ENCODE assay signal across 8 mouse cellular contexts in genomic region chrX:99522830-99523229, GRCm38 (mm10). TPM values are rescaled to one million over a fixed set of nuclear protein-coding genes. Genes with fewer than 3 reads are reported as not detected.
A peak's percentile ranks its signal among the peaks of the same experiment; 100 is the strongest.
DNase-seq lines count a peak whose midpoint lies in the region; ATAC-seq lines count a peak whose summit lies in the region.

No protein-coding gene starts in this region.

- WGBS in embryonic facial prominence, embryonic 11.5 days, result 24% methylated on average over 5 of the region's 5 CpGs
- 18% methylated on average over 5 of the region's 5 CpGs for WGBS in large intestine, adult 2 months

- intact Hi-C loops in heart, postnatal 36 days (cut with DNase I), result loop anchor here (1.0 to 5.0 kb wide), 4 partner anchors 121 to 393 kb away; no protein-coding TSS in a partner anchor

- 0 out of 2 replicates have a peak, but pooled peaks cover 2% of the 10 kb centered on the region for H3K27me3 ChIP-seq in embryonic facial prominence, embryonic 11.5 days (ENCODE audit: control insufficient read depth, insufficient read depth, low read length)

- no peak overlapping the region for H3K4me2 ChIP-seq in embryonic facial prominence, embryonic 11.5 days (ENCODE audit: low read depth, low read length)

- H3K36me3 ChIP-seq in embryonic facial prominence, embryonic 11.5 days (replicated peaks; ENCODE audit: control insufficient read depth, insufficient read depth, low read depth, low read length), result no peaks in the 10 kb centered on the region

- no peaks in the 10 kb centered on the region for H3K4me1 ChIP-seq in embryonic facial prominence, embryonic 11.5 days (ENCODE audit: control insufficient read depth, insufficient read depth, low read length)

- no peaks in the 10 kb centered on the region for H3K9me3 ChIP-seq in embryonic facial prominence, embryonic 11.5 days (replicated peaks; ENCODE audit: control insufficient read depth, low read length)

- DNase-seq in CD4-positive helper T cell, adult 2 months (ENCODE audit: low read depth, low spot score), result peak; percentile 45
- DNase-seq in adrenal gland, postnatal 10 days, result peak; percentile 87
- peak; percentile 79 for DNase-seq in embryonic facial prominence, embryonic 11.5 days (ENCODE audit: low spot score)
- DNase-seq in heart, postnatal 36 days, result peak; percentile 72 to 77
- DNase-seq in large intestine, adult 2 months (ENCODE audit: low read depth, low spot score), result peak; percentile 13
- DNase-seq in lung, postnatal 10 days, result peak; percentile 76
- DNase-seq in ovary, postnatal 36 days (ENCODE audit: low spot score), result peak; percentile 78
- peak; percentile 57 for DNase-seq in thymus, postnatal 36 days

- peak; percentile 57 for ATAC-seq in embryonic facial prominence, embryonic 11.5 days (replicated peaks; ENCODE audit: insufficient number of reproducible peaks, low FRiP score, low TSS enrichment, low read depth)

- no peak overlapping the region for H3K27ac ChIP-seq in embryonic facial prominence, embryonic 11.5 days (replicated peaks; ENCODE audit: low read depth, low read length)

- no peak overlapping the region for H3K4me3 ChIP-seq in embryonic facial prominence, embryonic 11.5 days (ENCODE audit: low read depth, low read length)

- no peak overlapping the region for H3K9ac ChIP-seq in embryonic facial prominence, embryonic 11.5 days (replicated peaks; ENCODE audit: low read length)

RNA-seq across cellular contexts. Expression of gene Pja1, which starts 51.8 kb away (rescaled TPM):
- 10 to 100 TPM; 76.2 to 88.1 TPM for total RNA-seq in adrenal gland, postnatal 10 days (2021)
- 193 and 197 TPM in 2 replicates for polyA plus RNA-seq in embryonic facial prominence, embryonic 11.5 days (2014; fragmentation: Nextera tagmentation; extraction: Ambion mirVana)
- total RNA-seq in heart, postnatal 36 days (2021), result 10 to 100 TPM; 18.6 to 23.3 TPM
- polyA plus RNA-seq in large intestine, adult 2 months (2012; rRNA removed), result 48.9 and 64.8 TPM in 2 replicates

Comparison
In these comparisons a context has a peak if more than half of its experiments do, and no peak if none do; other contexts are left out.
1. DNase-seq: peak in every context shown above with its lines; median percentile 87 in adrenal gland, postnatal 10 days; 79 in embryonic facial prominence, embryonic 11.5 days; 78 in ovary, postnatal 36 days; 76 in lung, postnatal 10 days; 74 in heart, postnatal 36 days; 57 in thymus, postnatal 36 days; 45 in CD4-positive helper T cell, adult 2 months; 13 in large intestine, adult 2 months.